ENCODE assay signal across 25 mouse cellular contexts in the genomic region with DNA sequence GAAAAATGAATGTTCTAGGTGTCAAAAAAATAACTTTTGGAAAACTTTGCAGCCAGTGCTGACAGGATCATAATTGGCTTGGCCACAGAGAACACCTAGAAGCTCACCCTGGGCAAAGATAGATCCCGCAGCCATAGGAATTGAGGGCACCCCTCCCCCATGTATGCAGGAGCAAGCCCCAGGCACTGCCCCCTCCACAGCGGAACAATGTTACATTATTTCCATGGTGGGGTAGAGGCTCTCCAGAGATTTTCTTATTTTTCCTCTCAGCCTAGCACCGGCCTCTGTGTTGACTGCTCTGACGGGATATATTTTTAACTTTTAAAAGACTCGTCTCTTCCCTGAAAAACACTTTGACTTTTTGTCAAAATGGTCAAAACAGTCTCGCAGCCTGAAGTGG.
"Had no signal": no experiment of that assay in that cellular context is flagged by ENCODE, and none has a peak within 500 bp of the region (broad histone marks: within the 10 kb centered on the region; RNA-seq: fewer than 3 reads in every experiment).

No protein-coding gene starts in this region.

- H3K4me2 ChIP-seq: heart, embryonic 11.5 days; heart, embryonic 13.5 days; heart, embryonic 15.5 days; hindbrain, embryonic 13.5 days; hindbrain, embryonic 15.5 days; kidney, embryonic 15.5 days; liver, embryonic 11.5 days; liver, embryonic 13.5 days had no signal

- H3K9me3 ChIP-seq: heart, embryonic 13.5 days; heart, embryonic 15.5 days; hindbrain, embryonic 13.5 days; hindbrain, embryonic 15.5 days; kidney, embryonic 15.5 days; liver, embryonic 13.5 days had no signal

- DNase-seq: gastrocnemius, postnatal 14 days; gastrocnemius, postnatal 36 days; heart, adult 11 months; heart, adult 2 months; heart, postnatal 14 days; heart, postnatal 36 days; kidney, adult 11 months; kidney, adult 2 months; kidney, adult 9 months; kidney, postnatal 14 days; kidney, postnatal 36 days; layer of hippocampus, adult 9-11 months; layer of hippocampus, postnatal 36 days; liver; liver, embryonic 13.5 days had no signal

- H3K36me3 ChIP-seq: heart, embryonic 13.5 days; heart, embryonic 15.5 days; hindbrain, embryonic 13.5 days; hindbrain, embryonic 15.5 days; kidney, embryonic 15.5 days; liver, embryonic 13.5 days had no signal

- H3K4me1 ChIP-seq: heart, embryonic 13.5 days; heart, embryonic 15.5 days; liver, embryonic 13.5 days had no signal

- ATAC-seq: hindbrain, postnatal 0 days; intestine, embryonic 16.5 days had no signal

- H3K27ac ChIP-seq: heart, adult 2 months; heart, embryonic 13.5 days; heart, embryonic 15.5 days; hindbrain, embryonic 13.5 days; hindbrain, embryonic 15.5 days; hindbrain, postnatal 0 days; kidney, embryonic 15.5 days; kidney, postnatal 0 days; liver, embryonic 13.5 days had no signal

- H3K27me3 ChIP-seq: hindbrain, embryonic 15.5 days; kidney, embryonic 15.5 days; liver, embryonic 13.5 days had no signal

- H3K4me3 ChIP-seq: heart, adult 2 months; heart, embryonic 13.5 days; heart, embryonic 15.5 days; hindbrain, embryonic 13.5 days; hindbrain, embryonic 15.5 days; kidney, embryonic 15.5 days; liver, embryonic 13.5 days had no signal

- H3K9ac ChIP-seq: heart, embryonic 13.5 days; heart, embryonic 15.5 days; hindbrain, embryonic 13.5 days; hindbrain, embryonic 15.5 days; kidney, embryonic 15.5 days; liver, embryonic 13.5 days had no signal
